Mouse (Mus musculus) heart, postnatal 0 days (tissue): ENCODE measurements at regions not wholly inside any gene's neighbourhood (a gene's known extent, or its start where the extent isn't known, plus 50 kb on each side); places are given as distances from the start of the nearest gene placed in this dataset.

Experiments
- ATAC-seq: fragments of 200-750 bp; cut with Nextera tagmentation; 2 replicates; pipeline ENCODE4 v1.8.0; 2017; ENCODE audit warnings: low read depth, moderate number of reproducible peaks, moderate library complexity; ENCODE audit not compliant: insufficient read depth
- DNase-seq: peaks from one replicate; pipeline ENCODE4 v3.0.0-alpha.2; 2016; ENCODE audit warnings: low spot score
- H3K27ac ChIP-seq: fragments of 300-500 bp; sonication (generic); 2 replicates; pipeline ENCODE4 v1.5.1; 2014; ENCODE audit warnings: low read depth, mild to moderate bottlenecking
- H3K27me3 ChIP-seq: fragments of 300-500 bp; sonication (generic); 2 replicates; pipeline ENCODE4 v1.6.1; 2014; ENCODE audit warnings: low read length, mixed read lengths; ENCODE audit not compliant: control insufficient read depth, insufficient read depth
- H3K36me3 ChIP-seq: fragments of 300-500 bp; sonication (generic); replicated peaks from 2 replicates; pipeline ENCODE4 v1.6.1; 2014; ENCODE audit warnings: low read length, mixed read lengths; ENCODE audit not compliant: control insufficient read depth, insufficient read depth
- H3K4me1 ChIP-seq: fragments of 300-500 bp; sonication (generic); 2 replicates; pipeline ENCODE4 v1.6.1; 2014; ENCODE audit warnings: antibody characterized with exemption; ENCODE audit not compliant: control insufficient read depth, insufficient read depth
- H3K4me2 ChIP-seq: fragments of 300-500 bp; sonication (generic); 2 replicates; pipeline ENCODE4 v1.6.1; 2014; ENCODE audit warnings: low read depth, mild to moderate bottlenecking, low read length, moderate library complexity
- H3K4me3 ChIP-seq: fragments of 300-500 bp; sonication (generic); 2 replicates; pipeline ENCODE4 v1.5.1; 2014; ENCODE audit warnings: low read depth, low read length
- H3K9ac ChIP-seq: fragments of 300-500 bp; sonication (generic); replicated peaks from 2 replicates; pipeline ENCODE4 v1.6.1; 2014; ENCODE audit warnings: low read depth, low read length, mixed read lengths
- H3K9me3 ChIP-seq: fragments of 300-500 bp; sonication (generic); replicated peaks from 2 replicates; pipeline ENCODE4 v1.6.1; 2016; ENCODE audit warnings: low read length; ENCODE audit not compliant: control insufficient read depth
- CTCF ChIP-seq: IDR thresholded peaks from 2 replicates; pipeline ENCODE4 v1.5.1; 2016; ENCODE audit warnings: antibody characterized with exemption, control low read depth, low read depth
- EP300 ChIP-seq: IDR thresholded peaks from 2 replicates; pipeline ENCODE4 v1.6.1; 2016; ENCODE audit warnings: antibody characterized with exemption, low read depth
- WGBS: fragments of 180-500 bp; shearing (Covaris S2); extraction: QIAGEN DNeasy Blood & Tissue Kit; methylation state at CpG from one replicate; pipeline ENCODE4 v1.1.7; 2014; 5-methylcytosine and 5-hydroxymethylcytosine counted together

DNA sequence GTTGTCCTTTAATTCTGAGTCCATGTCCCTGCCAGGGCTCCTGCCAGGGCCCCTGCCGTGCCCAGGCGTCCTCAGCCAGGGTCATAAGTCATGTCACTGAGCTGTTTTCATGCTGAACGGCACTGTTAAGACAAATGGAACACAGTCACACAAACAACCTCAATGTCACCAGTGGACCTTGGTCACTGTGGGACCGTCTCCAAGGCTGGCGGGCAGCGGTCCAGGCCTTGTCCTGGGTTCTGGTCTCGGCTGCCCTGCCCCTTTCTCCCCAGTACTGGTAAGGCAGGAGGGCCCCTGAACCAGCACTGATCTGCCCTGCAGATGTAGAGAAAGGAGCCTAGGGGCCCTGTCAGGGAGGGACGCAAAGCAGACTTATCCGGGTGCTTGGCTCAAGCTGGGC lies 79.3 kb upstream of the Ptpn1 start:
- Histone ChIP-seq H3K9me3 (no peaks in the 10 kb centered on the region), H3K9ac (no peak overlapping the region), H3K27me3 (no peaks in the 10 kb centered on the region), H3K27ac (no peak overlapping the region), H3K4me3 (no peak overlapping the region), H3K4me2 (no peak overlapping the region), H3K4me1 (peaks cover 46% of the 10 kb centered on the region), H3K36me3 (no peaks in the 10 kb centered on the region)
- WGBS: 75% methylated on average over 9 of the region's 9 CpGs
- TF ChIP-seq CTCF (no peak), EP300 (no peak)
- DNase-seq: no peak
- ATAC-seq: no peak

DNA sequence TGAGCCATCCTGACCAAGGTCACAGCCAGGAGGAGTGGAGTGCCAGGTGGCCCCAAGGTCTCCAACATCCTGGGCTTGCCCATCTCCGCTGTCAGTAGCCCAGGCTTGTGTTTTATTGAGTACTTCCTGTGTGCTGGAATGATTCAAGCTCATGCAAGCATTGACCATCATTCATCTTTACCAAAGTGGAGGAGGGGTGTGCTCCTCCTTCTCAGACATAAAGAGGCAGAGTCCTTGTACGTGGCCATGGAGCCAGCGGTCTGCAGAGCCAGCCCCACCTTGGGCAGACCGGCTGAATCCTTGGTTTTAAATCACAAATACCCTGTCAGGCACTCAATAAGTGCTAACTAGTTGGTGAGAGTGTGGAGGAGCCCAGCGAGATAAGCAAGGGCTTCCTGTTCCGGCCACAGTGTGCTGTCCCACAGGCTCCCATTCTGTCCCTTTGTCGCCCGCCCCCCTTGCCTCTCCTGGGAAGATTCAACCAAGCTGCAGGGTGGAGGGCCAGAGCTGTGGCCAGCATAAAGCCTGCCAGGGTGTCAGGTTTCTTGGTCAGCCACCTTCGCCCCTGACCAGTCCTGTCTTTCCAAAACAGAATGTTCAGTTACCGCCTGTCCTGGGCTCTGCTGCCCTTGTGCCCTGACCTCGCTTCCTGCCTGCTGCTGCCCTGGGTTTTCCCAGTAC lies 80.5 kb upstream of the Ptpn1 start:
- Histone ChIP-seq H3K4me1 (peaks cover 41% of the 10 kb centered on the region), H3K36me3 (no peaks in the 10 kb centered on the region), H3K9me3 (no peaks in the 10 kb centered on the region), H3K4me2 (no peak overlapping the region), H3K4me3 (no peak overlapping the region), H3K27me3 (no peaks in the 10 kb centered on the region), H3K9ac (no peak overlapping the region), H3K27ac (peak overlapping the region; percentile 52)
- peak; percentile 14; the same call in 1 of the 2 replicates for ATAC-seq
- WGBS: 23% methylated on average over 11 of the region's 11 CpGs
- 0 out of 2 replicates have a peak, but pooled peaks have one; percentile 14 for TF ChIP-seq EP300
- no peak for TF ChIP-seq CTCF
- no peak for DNase-seq

DNA sequence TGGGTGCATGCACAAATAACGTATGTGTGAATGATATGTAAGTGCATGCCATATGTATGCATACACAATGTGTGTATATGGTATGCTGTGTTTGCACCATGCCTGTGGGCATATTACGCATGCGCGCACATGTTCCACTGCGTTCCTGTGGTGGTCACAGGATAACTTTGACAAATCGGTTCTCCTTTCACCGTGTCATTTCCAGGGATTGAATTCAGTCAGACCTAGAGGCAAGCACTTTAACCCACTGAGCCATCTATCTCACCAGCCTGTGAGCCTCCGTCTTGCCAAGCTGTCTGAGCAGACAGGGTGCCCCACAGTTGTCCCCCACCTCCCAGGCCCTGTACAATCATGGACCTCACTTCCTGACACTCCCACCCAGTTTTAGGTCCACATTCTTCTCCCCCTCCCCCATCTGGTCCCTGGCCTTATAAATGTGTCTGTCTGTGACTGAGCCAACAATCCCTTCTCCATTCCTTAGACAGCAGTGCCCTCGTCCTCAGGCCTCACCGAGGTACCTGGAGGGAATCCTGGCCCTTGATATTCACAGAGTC lies 81.8 kb upstream of the Ptpn1 start:
- ATAC-seq (no peak), DNase-seq (no peak)
- H3K4me2 ChIP-seq: no peak overlapping the region
- no peak overlapping the region for H3K27ac ChIP-seq
- peaks cover 46% of the 10 kb centered on the region for H3K4me1 ChIP-seq
- H3K36me3 ChIP-seq: no peaks in the 10 kb centered on the region
- H3K9ac ChIP-seq: no peak overlapping the region
- WGBS: 77% methylated on average over 10 of the region's 10 CpGs
- H3K9me3 ChIP-seq: no peaks in the 10 kb centered on the region
- no peaks in the 10 kb centered on the region for H3K27me3 ChIP-seq
- no peak overlapping the region for H3K4me3 ChIP-seq
- no peak for TF ChIP-seq CTCF

DNA sequence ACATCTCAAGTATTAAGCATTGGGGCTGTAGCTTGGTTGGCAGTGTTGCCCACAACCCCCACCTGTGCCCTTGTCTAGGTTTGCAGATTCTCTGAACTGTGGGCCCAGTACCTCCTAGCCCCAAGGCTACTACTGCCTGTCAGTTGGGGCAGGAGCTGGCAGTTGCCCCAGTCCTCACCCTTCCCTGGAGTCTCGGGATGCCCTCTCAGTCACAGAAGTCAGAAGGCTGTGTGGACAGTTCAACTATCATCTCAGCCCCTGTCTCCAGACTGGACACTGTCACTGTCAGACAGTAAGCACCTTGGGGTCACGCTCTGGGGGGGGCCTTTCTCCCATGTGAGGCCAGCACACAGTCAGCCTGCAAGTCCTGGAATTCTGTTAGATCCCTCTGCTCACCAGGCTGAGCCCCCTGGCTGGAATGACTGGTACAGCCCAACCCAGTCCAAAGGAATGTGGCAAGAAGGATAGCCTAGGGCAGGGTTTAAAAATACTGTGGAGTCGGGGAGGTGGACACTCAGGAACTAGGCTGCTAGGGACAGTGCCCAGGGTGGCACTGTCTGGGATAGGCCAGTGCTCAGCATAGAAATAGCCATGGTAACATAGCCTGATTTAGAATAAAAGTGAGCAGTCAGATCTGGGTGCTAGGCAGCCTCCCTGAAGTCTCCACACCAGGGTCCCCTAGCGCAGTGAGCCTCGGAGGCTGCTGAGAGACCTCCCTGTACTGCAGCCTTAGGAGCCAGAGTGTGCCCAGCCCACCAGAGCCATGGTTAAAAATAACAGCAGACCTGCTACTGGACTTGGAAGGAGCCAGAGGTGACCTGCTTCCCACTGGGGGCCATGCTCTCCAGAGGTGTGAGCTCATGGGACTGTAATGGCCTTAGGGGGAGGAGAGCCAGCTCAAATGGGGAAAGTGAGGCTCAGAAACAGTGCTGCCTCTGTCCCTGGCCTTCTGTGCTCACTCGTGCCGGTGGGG lies 83.1 kb upstream of the Ptpn1 start:
- Histone ChIP-seq H3K9me3 (no peaks in the 10 kb centered on the region), H3K9ac (no peak overlapping the region), H3K27me3 (no peaks in the 10 kb centered on the region), H3K36me3 (no peaks in the 10 kb centered on the region), H3K27ac (peak overlapping the region; percentile 81), H3K4me3 (no peak overlapping the region), H3K4me2 (no peak overlapping the region), H3K4me1 (peaks cover 47% of the 10 kb centered on the region)
- peak; percentile 48 for ATAC-seq
- TF ChIP-seq EP300 (no peak), CTCF (no peak)
- 50% methylated on average over 7 of the region's 7 CpGs for WGBS
- no peak for DNase-seq

DNA sequence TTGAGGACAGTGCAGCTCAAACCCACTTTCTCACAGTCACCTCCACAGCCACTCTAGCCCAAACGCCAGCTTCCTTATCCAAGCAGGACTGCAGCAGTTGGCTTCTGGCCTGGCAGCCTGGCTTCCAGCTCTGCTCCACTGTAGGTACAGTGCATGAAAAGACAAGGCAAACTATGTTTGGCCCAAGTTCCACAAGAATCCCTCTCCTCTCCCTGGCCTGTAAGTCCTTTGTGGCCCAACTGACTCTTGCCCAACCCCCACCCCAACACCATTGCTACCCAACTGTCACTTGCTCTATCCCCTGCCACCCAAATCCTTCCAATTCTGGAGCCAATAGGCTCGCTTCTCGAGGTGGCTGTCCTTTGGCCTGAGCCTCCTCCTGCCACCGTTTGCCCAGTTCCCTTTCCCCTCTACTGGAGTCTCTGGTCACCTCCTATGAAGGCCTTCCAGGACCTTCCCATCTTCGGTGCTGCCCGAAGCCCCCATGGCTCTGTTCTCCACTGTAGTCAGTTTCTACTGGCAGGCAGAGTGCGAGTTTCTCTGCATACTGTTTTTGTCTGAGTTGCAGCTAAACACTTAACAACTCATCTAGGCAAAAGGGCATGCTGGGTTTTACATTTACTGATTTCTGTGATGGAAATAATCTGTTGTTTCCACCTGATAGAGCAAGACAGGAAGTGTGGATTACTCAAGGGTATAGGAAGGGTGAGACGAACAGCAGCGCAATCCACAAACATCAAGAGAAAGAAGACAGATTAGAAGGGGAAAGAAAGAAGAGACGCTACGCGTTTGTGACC lies 84.4 kb upstream of the Ptpn1 start:
- TF ChIP-seq EP300 (no peak), CTCF (no peak)
- Histone ChIP-seq H3K27ac (peak overlapping the region; percentile 70), H3K36me3 (no peaks in the 10 kb centered on the region), H3K4me2 (no peak overlapping the region), H3K4me3 (no peak overlapping the region), H3K4me1 (peaks cover 46% of the 10 kb centered on the region), H3K9ac (no peak overlapping the region), H3K9me3 (no peaks in the 10 kb centered on the region), H3K27me3 (no peaks in the 10 kb centered on the region)
- no peak for ATAC-seq
- 65% methylated on average over 12 of the region's 12 CpGs for WGBS
- no peak for DNase-seq
